Mouse (Mus musculus) kidney, embryonic 16.5 days (tissue): ENCODE data around the gene Btla. TPM values are rescaled to one million over a fixed set of nuclear protein-coding genes. Genes with fewer than 3 reads are reported as not detected.

Experiments
- ATAC-seq: fragments of 200-750 bp; cut with Nextera tagmentation; 2 replicates; pipeline ENCODE4 v1.8.0; 2017; ENCODE audit warnings: moderate TSS enrichment; ENCODE audit not compliant: low FRiP score, low TSS enrichment
- H3K27ac ChIP-seq: fragments of 300-500 bp; sonication (generic); 2 replicates; pipeline ENCODE4 v1.5.1; 2014; ENCODE audit warnings: low read length
- H3K27me3 ChIP-seq: fragments of 300-500 bp; sonication (generic); 2 replicates; pipeline ENCODE4 v1.6.1; 2014; ENCODE audit warnings: low read length, control low read depth, mixed read lengths; ENCODE audit not compliant: insufficient read depth
- H3K36me3 ChIP-seq: fragments of 300-500 bp; sonication (generic); 2 replicates; pipeline ENCODE4 v1.6.1; 2014; ENCODE audit warnings: low read length, control low read depth, mixed read lengths; ENCODE audit not compliant: insufficient read depth
- H3K4me1 ChIP-seq: fragments of 300-500 bp; sonication (generic); 2 replicates; pipeline ENCODE4 v1.6.1; 2014; ENCODE audit warnings: low read length, control low read depth, mixed read lengths; ENCODE audit not compliant: insufficient read depth
- H3K4me2 ChIP-seq: fragments of 300-500 bp; sonication (generic); replicated peaks from 2 replicates; pipeline ENCODE4 v1.6.1; 2014; ENCODE audit warnings: low read depth, low read length
- H3K4me3 ChIP-seq: fragments of 300-500 bp; sonication (generic); 2 replicates; pipeline ENCODE4 v1.5.1; 2014; ENCODE audit warnings: mild to moderate bottlenecking, low read length
- H3K9ac ChIP-seq: fragments of 300-500 bp; sonication (generic); replicated peaks from 2 replicates; pipeline ENCODE4 v1.6.1; 2014; ENCODE audit warnings: low read length
- H3K9me3 ChIP-seq: fragments of 300-500 bp; sonication (generic); 2 replicates; pipeline ENCODE4 v1.6.1; 2016; ENCODE audit warnings: low read length, control low read depth
- WGBS: fragments of 180-500 bp; shearing (Covaris S2); extraction: QIAGEN DNeasy Blood & Tissue Kit; methylation state at CpG from one replicate; pipeline ENCODE4 v1.1.7; 2014; 5-methylcytosine and 5-hydroxymethylcytosine counted together
- polyA plus RNA-seq: library from polyadenylated mRNA; unstranded; fragments of >200 nt; fragmentation: Nextera tagmentation; extraction: Ambion mirVana; gene quantifications from 2 replicates; pipeline ENCODE4 v1.2.1, GENCODE M21; 2015

Btla gene
- 0.06 and 0.22 TPM in 2 replicates for polyA plus RNA-seq

- no peak within 1 kb of the TSS for H3K9ac ChIP-seq
- H3K4me1 ChIP-seq, result no peaks in the 10 kb centered on the region
- H3K9me3 ChIP-seq, result no peaks in the 10 kb centered on the region
- H3K4me3 ChIP-seq, result no peak within 1 kb of the TSS
- H3K36me3 ChIP-seq, result no peaks in the 10 kb centered on the region
- no peaks in the 10 kb centered on the region for H3K27me3 ChIP-seq
- WGBS, result 52% methylated on average over 10 of the region's 10 CpGs
- ATAC-seq, result no peak
- H3K27ac ChIP-seq, result no peak within 1 kb of the TSS
- H3K4me2 ChIP-seq, result no peak within 1 kb of the TSS
Measured at GRCm38 (mm10) chr16:45223648-45224388, at the start of gene Btla. Btla (plus strand) TSS chr16:45224315.

GRCm38 (mm10) chr16:45178552-45178951 is 45.6 kb upstream of the Btla start:
- no peaks in the 10 kb centered on the region for H3K4me1 ChIP-seq
- 69% methylated on average over 2 of the region's 2 CpGs for WGBS
- H3K4me2 ChIP-seq, result no peak overlapping the region
- ATAC-seq, result no peak
- no peaks in the 10 kb centered on the region for H3K27me3 ChIP-seq
- H3K9me3 ChIP-seq, result no peaks in the 10 kb centered on the region
- no peak overlapping the region for H3K4me3 ChIP-seq
- H3K27ac ChIP-seq, result no peak overlapping the region
- H3K36me3 ChIP-seq, result peaks cover 9% of the 10 kb centered on the region
- H3K9ac ChIP-seq, result no peak overlapping the region

- 89% methylated on average over 5 of the region's 5 CpGs for WGBS
- Histone ChIP-seq H3K36me3 (peaks cover 8% of the 10 kb centered on the region), H3K4me3 (no peak overlapping the region), H3K9me3 (no peaks in the 10 kb centered on the region), H3K27ac (no peak overlapping the region), H3K4me2 (no peak overlapping the region), H3K27me3 (no peaks in the 10 kb centered on the region), H3K4me1 (no peaks in the 10 kb centered on the region), H3K9ac (no peak overlapping the region)
- no peak for ATAC-seq
Measured at GRCm38 (mm10) chr16:45181824-45182223, 42.3 kb upstream of the Btla start.

- 0% methylated on average over 1 of the region's 1 CpGs for WGBS
- no peak for ATAC-seq
Measured at GRCm38 (mm10) chr16:45192613-45193012, 31.5 kb upstream of the Btla start.

GRCm38 (mm10) chr16:45196816-45197215 is 27.3 kb upstream of the Btla start:
- Histone ChIP-seq H3K27me3 (no peaks in the 10 kb centered on the region), H3K27ac (no peak overlapping the region), H3K36me3 (no peaks in the 10 kb centered on the region), H3K4me1 (no peaks in the 10 kb centered on the region), H3K9me3 (no peaks in the 10 kb centered on the region), H3K9ac (no peak overlapping the region), H3K4me2 (no peak overlapping the region), H3K4me3 (no peak overlapping the region)
- WGBS, result 33% methylated on average over 6 of the region's 6 CpGs
- ATAC-seq, result peak; percentile 78; the same call in 1 of the 2 replicates

More at GRCm38 (mm10) chr16:45192613-45193012, 31.5 kb upstream of the Btla start:
- Histone ChIP-seq H3K9ac (no peak overlapping the region), H3K4me3 (no peak overlapping the region), H3K4me2 (no peak overlapping the region), H3K4me1 (no peaks in the 10 kb centered on the region), H3K9me3 (no peaks in the 10 kb centered on the region), H3K27ac (no peak overlapping the region), H3K36me3 (no peaks in the 10 kb centered on the region), H3K27me3 (no peaks in the 10 kb centered on the region)

- 98% methylated on average over 2 of the region's 2 CpGs for WGBS
- no peak overlapping the region for H3K9ac ChIP-seq
- H3K4me1 ChIP-seq, result no peaks in the 10 kb centered on the region
- H3K36me3 ChIP-seq, result no peaks in the 10 kb centered on the region
- ATAC-seq, result no peak
- H3K9me3 ChIP-seq, result no peaks in the 10 kb centered on the region
- H3K4me2 ChIP-seq, result no peak overlapping the region
- H3K27ac ChIP-seq, result no peak overlapping the region
- no peak overlapping the region for H3K4me3 ChIP-seq
- no peaks in the 10 kb centered on the region for H3K27me3 ChIP-seq
Measured at GRCm38 (mm10) chr16:45201395-45201794, 22.7 kb upstream of the Btla start.

- H3K27ac ChIP-seq, result no peak overlapping the region
- H3K4me1 ChIP-seq, result no peaks in the 10 kb centered on the region
- no peak overlapping the region for H3K9ac ChIP-seq
- H3K27me3 ChIP-seq, result no peaks in the 10 kb centered on the region
- H3K4me3 ChIP-seq, result no peak overlapping the region
- H3K9me3 ChIP-seq, result no peaks in the 10 kb centered on the region
- H3K4me2 ChIP-seq, result no peak overlapping the region
- H3K36me3 ChIP-seq, result no peaks in the 10 kb centered on the region
- ATAC-seq, result no peak
- WGBS, result 69% methylated on average over 4 of the region's 4 CpGs
Measured at GRCm38 (mm10) chr16:45204438-45204837, 19.7 kb upstream of the Btla start.

- WGBS, result 66% methylated on average over 12 of the region's 12 CpGs
- Histone ChIP-seq H3K9ac (no peak overlapping the region), H3K4me3 (no peak overlapping the region), H3K27ac (no peak overlapping the region), H3K27me3 (no peaks in the 10 kb centered on the region), H3K9me3 (no peaks in the 10 kb centered on the region), H3K4me2 (no peak overlapping the region), H3K4me1 (no peaks in the 10 kb centered on the region), H3K36me3 (no peaks in the 10 kb centered on the region)
- no peak for ATAC-seq
Measured at GRCm38 (mm10) chr16:45204859-45205670, 19.1 kb upstream of the Btla start.

- no peak overlapping the region for H3K9ac ChIP-seq
- H3K4me3 ChIP-seq, result no peak overlapping the region
- H3K4me2 ChIP-seq, result no peak overlapping the region
- no peak overlapping the region for H3K27ac ChIP-seq
- no peaks in the 10 kb centered on the region for H3K9me3 ChIP-seq
- H3K27me3 ChIP-seq, result no peaks in the 10 kb centered on the region
- H3K4me1 ChIP-seq, result no peaks in the 10 kb centered on the region
- WGBS, result 77% methylated on average over 2 of the region's 2 CpGs
- H3K36me3 ChIP-seq, result no peaks in the 10 kb centered on the region
- no peak for ATAC-seq
Measured at GRCm38 (mm10) chr16:45222016-45222415, 2.1 kb upstream of the Btla start.

- H3K27ac ChIP-seq, result no peak overlapping the region
- no peak for ATAC-seq
- no peaks in the 10 kb centered on the region for H3K36me3 ChIP-seq
- WGBS, result 83% methylated on average over 3 of the region's 3 CpGs
- H3K4me1 ChIP-seq, result no peaks in the 10 kb centered on the region
- H3K27me3 ChIP-seq, result no peaks in the 10 kb centered on the region
- no peak overlapping the region for H3K9ac ChIP-seq
- H3K4me2 ChIP-seq, result no peak overlapping the region
- no peaks in the 10 kb centered on the region for H3K9me3 ChIP-seq
- no peak overlapping the region for H3K4me3 ChIP-seq
Measured at GRCm38 (mm10) chr16:45222771-45223170, 1.3 kb upstream of the Btla start.
